Mouse (Mus musculus) kidney, postnatal 36 days (tissue): Measurements from ENCODE around the gene Atp5h.
"Not testable (repeated sequence)": the region's sequence is repeated elsewhere in the genome, so short reads cannot be mapped to it uniquely, and the experiment has no call there.

Experiments used
- DNase-seq, 2 experiments: peaks; one replicate each; pipeline ENCODE4 v3.0.0; 2021 to 2022; ENCODE audit warnings: mixed read lengths in 2 of 2

Atp5h gene

GRCm38 (mm10) chr11:115398085-115398484 is 21.7 kb downstream of the Atp5h start:
- no peak for DNase-seq

DNA sequence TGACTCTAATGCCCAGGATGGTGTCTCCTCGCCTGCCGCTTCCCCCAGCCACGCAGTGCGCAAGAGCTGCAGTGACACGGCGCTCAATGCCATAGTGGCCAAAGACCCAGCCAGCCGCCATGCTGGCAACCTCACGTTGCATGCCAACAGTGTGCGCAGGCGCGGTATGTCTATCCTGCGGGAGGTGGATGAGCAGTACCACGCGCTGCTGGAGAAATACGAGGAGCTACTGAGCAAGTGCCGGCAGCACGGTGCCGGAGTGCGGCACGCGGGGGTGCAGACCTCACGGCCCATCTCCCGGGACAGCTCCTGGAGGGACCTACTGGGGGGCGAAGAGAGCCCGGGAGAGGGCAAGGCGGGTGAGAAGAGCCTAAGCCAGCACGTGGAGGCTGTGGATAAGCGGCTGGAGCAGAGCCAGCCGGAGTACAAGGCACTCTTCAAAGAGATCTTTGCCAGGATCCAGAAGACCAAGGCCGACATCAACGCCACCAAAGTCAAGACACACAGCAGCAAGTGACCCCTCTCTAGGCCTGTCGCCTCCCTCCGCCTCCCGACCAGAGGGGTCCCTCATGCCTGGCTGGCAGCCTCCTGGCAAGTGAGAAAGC is 25.9 kb downstream of the Atp5h start:
- no peak for DNase-seq

GRCm38 (mm10) chr11:115391358-115391757 is 28.4 kb downstream of the Atp5h start:
- DNase-seq = no peak

DNA sequence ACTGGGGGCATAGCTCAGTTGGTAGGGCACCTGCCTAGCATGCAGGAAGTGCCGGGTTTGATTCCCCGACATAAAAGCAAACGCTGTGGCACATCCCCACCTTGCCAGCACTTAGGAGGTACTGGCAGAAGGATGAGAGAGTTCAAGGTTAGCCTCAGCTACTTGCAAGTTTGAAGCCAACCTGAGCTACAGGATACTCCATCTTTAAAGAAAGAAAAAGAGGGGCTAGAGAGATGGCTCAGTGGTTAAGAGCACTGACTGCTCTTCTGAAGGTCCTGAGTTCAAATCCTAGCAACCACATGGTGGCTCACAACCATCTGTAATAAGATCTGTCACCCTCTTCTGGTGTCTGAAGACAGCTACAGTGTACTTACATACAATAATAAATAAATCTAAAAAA is 32.9 kb downstream of the Atp5h start:
- DNase-seq = not testable (repeated sequence)

DNA sequence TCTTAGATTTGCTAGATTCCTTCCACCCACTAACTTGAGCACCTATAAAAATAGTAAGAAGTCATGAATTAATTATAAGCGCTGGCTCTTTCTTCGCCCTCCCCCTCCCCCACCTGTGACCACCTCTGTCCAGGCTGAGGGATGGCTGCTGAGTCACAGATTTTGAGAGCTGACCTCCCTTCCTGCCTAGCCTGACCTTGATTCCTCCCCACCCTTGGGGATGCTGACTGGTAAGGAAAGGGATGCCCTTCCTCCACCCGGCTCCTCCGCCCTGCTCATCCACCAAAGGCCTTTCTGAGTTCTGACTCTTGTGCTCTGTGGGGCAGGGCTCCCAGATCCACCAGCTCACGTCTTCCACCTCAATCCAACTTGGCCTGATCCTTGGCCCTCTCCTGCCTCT is 35.2 kb downstream of the Atp5h start:
- peak; percentile 42 to 47 for DNase-seq

- DNase-seq = peak in 1 of 2 experiments; percentile 42
These were observed 35.9 kb downstream of the Atp5h start for GRCm38 (mm10) chr11:115383701-115384474.

DNA sequence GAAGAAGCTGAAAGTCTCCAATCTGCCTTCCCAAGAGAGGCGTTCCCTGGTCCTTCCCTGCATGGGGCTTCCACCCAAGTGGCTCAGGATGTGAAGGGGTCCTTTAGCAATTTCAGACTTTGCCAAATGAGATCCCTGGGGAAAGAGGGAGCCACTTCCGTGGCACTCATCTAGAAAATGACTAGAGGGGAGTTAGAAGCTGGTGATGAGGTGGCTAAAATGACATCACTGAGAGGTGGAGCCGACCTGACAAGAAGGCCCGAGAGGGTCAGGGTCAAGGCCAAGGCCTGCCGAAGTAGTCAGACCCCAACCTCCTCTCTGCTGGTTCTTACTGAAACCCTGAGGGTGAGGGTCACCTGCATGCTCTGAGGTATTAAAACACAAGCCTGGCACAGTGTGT is 36.9 kb downstream of the Atp5h start:
- no peak for DNase-seq

DNA sequence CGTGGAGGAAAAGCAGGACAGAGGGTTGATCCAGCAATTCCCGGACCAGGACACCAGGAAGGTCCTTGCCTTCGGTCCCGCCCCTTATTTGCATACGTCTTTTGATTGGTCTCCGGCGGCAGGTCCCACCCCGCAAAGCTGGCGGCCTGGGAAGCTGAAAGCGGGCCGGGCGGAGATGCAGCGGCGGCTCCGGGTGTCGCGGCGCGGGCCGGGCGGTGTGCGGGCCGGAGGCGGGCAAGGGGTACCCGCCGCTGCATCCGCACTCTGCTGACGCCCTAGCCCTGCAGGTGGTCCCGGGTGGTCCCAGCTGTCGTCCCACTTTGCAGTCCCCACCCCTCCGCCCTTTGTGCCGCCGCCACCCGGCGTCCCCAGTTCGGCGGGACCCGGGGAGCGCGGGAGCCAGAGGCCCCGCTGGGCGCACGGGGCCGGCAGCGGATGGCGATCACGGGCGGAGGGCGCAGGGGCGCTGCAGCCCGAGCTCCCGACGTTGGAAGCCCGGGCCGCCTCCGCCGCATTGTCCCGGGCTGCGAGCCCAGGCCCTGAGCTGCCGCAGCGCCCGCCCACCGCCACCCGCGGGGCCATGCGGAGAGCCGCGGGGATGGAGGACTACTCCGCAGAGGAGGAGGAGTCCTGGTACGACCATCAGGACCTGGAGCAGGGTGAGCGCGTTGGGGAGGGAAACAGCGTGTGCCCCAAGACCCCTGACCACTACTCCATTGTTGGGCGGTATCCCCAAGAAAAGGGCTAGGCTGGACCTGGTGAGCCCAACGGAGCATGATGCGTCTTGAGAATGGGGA is 37.8 kb downstream of the Atp5h start, which contains the start of gene Cdr2l:
Gene Cdr2l, plus strand, starts transcription at position 174 of the 797 bp plus-strand sequence.
- peak; percentile 95 to 96 for DNase-seq

- peak in 1 of 2 experiments; percentile 29 for DNase-seq
These were observed 38.5 kb downstream of the Atp5h start for GRCm38 (mm10) chr11:115381276-115381675.

DNA sequence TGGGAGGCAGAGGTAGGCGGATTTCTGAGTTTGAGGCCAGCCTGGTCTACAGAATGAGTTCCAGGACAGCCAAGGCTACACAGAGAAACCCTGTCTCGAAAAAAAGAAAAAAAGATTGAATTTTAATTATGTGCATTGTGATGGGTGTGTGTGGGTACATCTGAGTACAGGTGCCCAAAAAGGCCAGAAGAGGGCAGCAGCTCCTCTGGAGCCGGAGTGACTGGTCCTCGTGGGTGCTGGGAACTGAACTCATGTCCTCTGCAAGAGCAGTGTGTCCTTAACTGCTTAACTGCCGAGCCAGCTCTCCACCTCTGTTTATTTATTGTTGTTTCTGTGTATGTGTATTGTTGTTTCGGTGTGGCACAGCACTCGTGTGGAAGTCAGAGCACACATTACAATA is 41.9 kb downstream of the Atp5h start:
- DNase-seq = no peak

GRCm38 (mm10) chr11:115377254-115377653 is 42.5 kb downstream of the Atp5h start:
- DNase-seq = no peak

GRCm38 (mm10) chr11:115376722-115377121 is 43.0 kb downstream of the Atp5h start:
- DNase-seq = no peak

- no peak for DNase-seq
These were observed 44.9 kb downstream of the Atp5h start for GRCm38 (mm10) chr11:115374695-115375425.

GRCm38 (mm10) chr11:115373805-115374694 is 45.7 kb downstream of the Atp5h start:
- DNase-seq = peak; percentile 65 to 82

DNA sequence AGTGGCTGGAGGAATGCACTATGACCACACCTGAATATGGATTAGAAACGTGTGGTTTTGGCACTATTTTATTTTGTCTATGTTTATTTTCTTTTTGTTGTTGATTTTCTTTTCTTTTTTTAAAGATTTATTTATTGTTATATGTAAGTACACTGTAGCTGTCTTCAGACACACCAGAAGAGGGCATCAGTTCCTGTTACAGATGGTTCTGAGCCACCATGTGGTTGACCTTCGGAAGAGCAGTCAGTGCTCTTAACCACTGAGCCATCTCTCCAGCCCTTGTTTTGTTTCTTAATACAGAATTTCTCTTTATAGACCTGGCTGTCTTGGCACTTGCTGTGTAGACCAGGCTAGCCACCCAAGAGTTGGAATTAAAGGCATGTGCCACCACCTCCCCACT is 47.0 kb downstream of the Atp5h start:
- no peak for DNase-seq

GRCm38 (mm10) chr11:115372015-115372414 is 47.7 kb downstream of the Atp5h start:
- DNase-seq = no peak

DNA sequence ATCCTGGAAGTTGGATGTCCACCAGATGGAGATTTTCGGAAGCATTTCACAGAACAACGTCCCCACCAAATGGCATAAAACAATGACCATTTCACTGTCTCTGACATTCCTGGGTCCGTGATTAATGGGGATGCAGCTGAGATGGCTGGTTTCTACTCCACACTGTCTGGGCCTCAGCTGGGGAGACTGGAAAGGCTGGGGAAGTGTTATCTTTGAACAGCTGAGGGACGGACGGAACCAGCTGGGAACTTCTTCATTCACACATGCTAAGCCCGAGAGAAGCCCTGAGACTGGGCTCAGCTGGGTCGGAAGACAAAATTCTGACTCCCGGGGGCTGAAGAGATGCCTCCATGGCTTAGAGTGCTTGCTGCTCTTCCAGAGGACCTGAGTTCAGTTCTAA is 48.4 kb downstream of the Atp5h start:
- DNase-seq = no peak

GRCm38 (mm10) chr11:115370368-115370767 is 49.4 kb downstream of the Atp5h start:
- no peak for DNase-seq

DNA sequence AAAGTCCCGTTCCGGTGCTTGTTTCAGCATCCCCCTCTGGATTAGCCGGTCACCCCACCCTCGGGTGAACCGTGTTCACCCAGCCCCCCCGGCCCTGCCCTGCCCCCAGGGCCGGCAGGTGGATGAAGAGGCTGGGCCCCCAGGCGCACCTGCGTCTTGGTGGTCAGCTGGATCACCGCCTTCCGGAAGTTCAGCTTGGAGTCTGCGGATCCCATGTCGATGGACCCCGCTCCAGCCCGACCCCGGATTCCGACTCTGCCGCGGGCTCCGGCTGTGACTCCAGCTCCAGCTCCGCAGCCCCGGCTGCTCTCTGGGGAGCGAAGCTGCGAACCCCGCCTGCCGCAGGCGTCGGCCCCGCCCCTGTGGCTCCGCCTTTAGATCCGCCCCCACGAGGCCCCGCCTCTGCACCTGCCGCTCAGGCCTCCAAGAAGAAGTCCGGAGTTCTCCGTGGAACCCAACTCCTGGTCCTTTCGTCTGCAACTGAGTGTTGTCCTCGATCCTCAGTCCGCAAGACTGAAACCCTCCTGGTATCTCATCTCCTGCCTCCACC is 52.3 kb downstream of the Atp5h start, which contains the start of gene Hid1:
Gene Hid1, minus strand, starts transcription at position 362 of the 550 bp plus-strand sequence.
- DNase-seq = peak; percentile 86 to 93

GRCm38 (mm10) chr11:115366706-115367394 is 52.9 kb downstream of the Atp5h start:
- DNase-seq = no peak
